Mouse (Mus musculus): ENCODE measurements at regions not wholly inside any gene's neighbourhood (a gene's known extent, or its start where the extent isn't known, plus 50 kb on each side); places are given as distances from the start of the nearest gene placed in this dataset.

- Histone ChIP-seq H3K4me3 (no peak overlapping the region), H3K9ac (no peak overlapping the region), H3K36me3 (no peaks in the 10 kb centered on the region), H3K4me2 (no peak overlapping the region), H3K27ac (no peak overlapping the region), H3K4me1 (replicated peaks) (no peaks in the 10 kb centered on the region), H3K9me3 (replicated peaks) (no peaks in the 10 kb centered on the region), H3K27me3 (no peaks in the 10 kb centered on the region)
- 76% methylated on average over 7 of the region's 7 CpGs for WGBS
- ATAC-seq (replicated peaks; ENCODE audit: insufficient number of reproducible peaks, insufficient read depth, low FRiP score, low read depth): no peak
Measured at GRCm38 (mm10) chr4:54611990-54612980, 332.6 kb upstream of the Zfp462 start.

GRCm38 (mm10) chr4:54613076-54613475 is 331.8 kb upstream of the Zfp462 start:
- no peaks in the 10 kb centered on the region for H3K9me3 ChIP-seq (replicated peaks)
- no peak for ATAC-seq (replicated peaks; ENCODE audit: insufficient number of reproducible peaks, insufficient read depth, low FRiP score, low read depth)
- no peaks in the 10 kb centered on the region for H3K4me1 ChIP-seq (replicated peaks)
- no peak overlapping the region for H3K4me3 ChIP-seq
- H3K9ac ChIP-seq: no peak overlapping the region
- 67% methylated on average over 3 of the region's 3 CpGs for WGBS
- no peaks in the 10 kb centered on the region for H3K36me3 ChIP-seq
- no peak overlapping the region for H3K27ac ChIP-seq
- H3K27me3 ChIP-seq: no peaks in the 10 kb centered on the region
- no peak overlapping the region for H3K4me2 ChIP-seq

GRCm38 (mm10) chr4:54613611-54614010 is 331.2 kb upstream of the Zfp462 start:
- Histone ChIP-seq H3K27ac (no peak overlapping the region), H3K4me1 (replicated peaks) (no peaks in the 10 kb centered on the region), H3K27me3 (no peaks in the 10 kb centered on the region), H3K4me2 (no peak overlapping the region), H3K9ac (no peak overlapping the region), H3K4me3 (no peak overlapping the region), H3K36me3 (no peaks in the 10 kb centered on the region), H3K9me3 (replicated peaks) (no peaks in the 10 kb centered on the region)
- WGBS: 74% methylated on average over 2 of the region's 2 CpGs
- no peak for ATAC-seq (replicated peaks; ENCODE audit: insufficient number of reproducible peaks, insufficient read depth, low FRiP score, low read depth)

- 17% methylated on average over 1 of the region's 1 CpGs for WGBS
- H3K36me3 ChIP-seq: no peaks in the 10 kb centered on the region
- no peak overlapping the region for H3K27ac ChIP-seq
- H3K27me3 ChIP-seq: no peaks in the 10 kb centered on the region
- no peak overlapping the region for H3K4me2 ChIP-seq
- H3K4me1 ChIP-seq (replicated peaks): no peaks in the 10 kb centered on the region
- H3K9ac ChIP-seq: no peak overlapping the region
- no peak overlapping the region for H3K4me3 ChIP-seq
- no peak for ATAC-seq (replicated peaks; ENCODE audit: insufficient number of reproducible peaks, insufficient read depth, low FRiP score, low read depth)
- no peaks in the 10 kb centered on the region for H3K9me3 ChIP-seq (replicated peaks)
Measured at GRCm38 (mm10) chr4:54615886-54616285, 329.0 kb upstream of the Zfp462 start.

GRCm38 (mm10) chr4:54624024-54624873 is 320.6 kb upstream of the Zfp462 start:
- Histone ChIP-seq H3K4me3 (no peak overlapping the region), H3K36me3 (no peaks in the 10 kb centered on the region), H3K27me3 (no peaks in the 10 kb centered on the region), H3K27ac (no peak overlapping the region), H3K4me1 (replicated peaks) (no peaks in the 10 kb centered on the region), H3K9me3 (replicated peaks) (no peaks in the 10 kb centered on the region), H3K4me2 (no peak overlapping the region), H3K9ac (no peak overlapping the region)
- 78% methylated on average over 20 of the region's 20 CpGs for WGBS
- ATAC-seq (replicated peaks; ENCODE audit: insufficient number of reproducible peaks, insufficient read depth, low FRiP score, low read depth): no peak

GRCm38 (mm10) chr4:54636986-54637641 is 307.7 kb upstream of the Zfp462 start:
- 24% methylated on average over 3 of the region's 3 CpGs for WGBS

GRCm38 (mm10) chr4:54646033-54646432 is 298.8 kb upstream of the Zfp462 start:
- H3K27ac ChIP-seq: no peak overlapping the region
- ATAC-seq (replicated peaks; ENCODE audit: insufficient number of reproducible peaks, insufficient read depth, low FRiP score, low read depth): no peak
- no peaks in the 10 kb centered on the region for H3K27me3 ChIP-seq
- no peak overlapping the region for H3K4me3 ChIP-seq
- peaks cover 6% of the 10 kb centered on the region; the same call in 1 of the 2 replicates for H3K4me1 ChIP-seq (replicated peaks)
- no peaks in the 10 kb centered on the region for H3K36me3 ChIP-seq
- no peak overlapping the region; the same call in 1 of the 2 replicates for H3K4me2 ChIP-seq
- no peaks in the 10 kb centered on the region for H3K9me3 ChIP-seq (replicated peaks)
- WGBS: 81% methylated on average over 11 of the region's 11 CpGs
- no peak overlapping the region for H3K9ac ChIP-seq

More at GRCm38 (mm10) chr4:54636986-54637641, 307.7 kb upstream of the Zfp462 start:
- H3K4me1 ChIP-seq (replicated peaks): no peaks in the 10 kb centered on the region
- no peaks in the 10 kb centered on the region for H3K36me3 ChIP-seq
- ATAC-seq (replicated peaks; ENCODE audit: insufficient number of reproducible peaks, insufficient read depth, low FRiP score, low read depth): no peak
- H3K27ac ChIP-seq: no peak overlapping the region
- no peak overlapping the region for H3K9ac ChIP-seq
- H3K27me3 ChIP-seq: no peaks in the 10 kb centered on the region
- H3K4me2 ChIP-seq: no peak overlapping the region
- H3K9me3 ChIP-seq (replicated peaks): no peaks in the 10 kb centered on the region
- H3K4me3 ChIP-seq: no peak overlapping the region

GRCm38 (mm10) chr4:54646459-54646858 is 298.4 kb upstream of the Zfp462 start:
- Histone ChIP-seq H3K4me3 (no peak overlapping the region), H3K27me3 (no peaks in the 10 kb centered on the region), H3K9ac (no peak overlapping the region), H3K36me3 (no peaks in the 10 kb centered on the region), H3K27ac (0 out of 2 replicates have a peak overlapping the region, but pooled peaks have one; percentile 24), H3K4me2 (peak overlapping the region; percentile 30), H3K4me1 (replicated peaks) (peaks cover 6% of the 10 kb centered on the region; the same call in 1 of the 2 replicates), H3K9me3 (replicated peaks) (no peaks in the 10 kb centered on the region)
- WGBS: 35% methylated on average over 8 of the region's 8 CpGs
- no peak for ATAC-seq (replicated peaks; ENCODE audit: insufficient number of reproducible peaks, insufficient read depth, low FRiP score, low read depth)

- WGBS: 37% methylated on average over 4 of the region's 4 CpGs
- Histone ChIP-seq H3K27ac (no peak overlapping the region), H3K4me1 (replicated peaks) (peaks cover 6% of the 10 kb centered on the region; the same call in 1 of the 2 replicates), H3K36me3 (no peaks in the 10 kb centered on the region), H3K27me3 (no peaks in the 10 kb centered on the region), H3K4me2 (no peak overlapping the region), H3K4me3 (no peak overlapping the region), H3K9me3 (replicated peaks) (no peaks in the 10 kb centered on the region), H3K9ac (no peak overlapping the region)
- no peak for ATAC-seq (replicated peaks; ENCODE audit: insufficient number of reproducible peaks, insufficient read depth, low FRiP score, low read depth)
Measured at GRCm38 (mm10) chr4:54648254-54648653, 296.6 kb upstream of the Zfp462 start.

- Histone ChIP-seq H3K27me3 (no peaks in the 10 kb centered on the region), H3K36me3 (no peaks in the 10 kb centered on the region), H3K4me2 (no peak overlapping the region), H3K9me3 (replicated peaks) (no peaks in the 10 kb centered on the region), H3K4me1 (replicated peaks) (peaks cover 3% of the 10 kb centered on the region; the same call in 1 of the 2 replicates), H3K4me3 (no peak overlapping the region), H3K27ac (no peak overlapping the region), H3K9ac (no peak overlapping the region)
- no peak for ATAC-seq (replicated peaks; ENCODE audit: insufficient number of reproducible peaks, insufficient read depth, low FRiP score, low read depth)
Measured at GRCm38 (mm10) chr4:54651646-54652110, 293.2 kb upstream of the Zfp462 start.
